Mouse (Mus musculus) left cerebral cortex, adult 9 months (tissue): Measurements from ENCODE around the gene Gdpd5.

ENCODE experiments used
- DNase-seq, 2 experiments: peaks; one replicate each; pipeline ENCODE4 v3.0.0; 2022; ENCODE audit warnings: low spot score in 2 of 2

Gdpd5 gene

DNA sequence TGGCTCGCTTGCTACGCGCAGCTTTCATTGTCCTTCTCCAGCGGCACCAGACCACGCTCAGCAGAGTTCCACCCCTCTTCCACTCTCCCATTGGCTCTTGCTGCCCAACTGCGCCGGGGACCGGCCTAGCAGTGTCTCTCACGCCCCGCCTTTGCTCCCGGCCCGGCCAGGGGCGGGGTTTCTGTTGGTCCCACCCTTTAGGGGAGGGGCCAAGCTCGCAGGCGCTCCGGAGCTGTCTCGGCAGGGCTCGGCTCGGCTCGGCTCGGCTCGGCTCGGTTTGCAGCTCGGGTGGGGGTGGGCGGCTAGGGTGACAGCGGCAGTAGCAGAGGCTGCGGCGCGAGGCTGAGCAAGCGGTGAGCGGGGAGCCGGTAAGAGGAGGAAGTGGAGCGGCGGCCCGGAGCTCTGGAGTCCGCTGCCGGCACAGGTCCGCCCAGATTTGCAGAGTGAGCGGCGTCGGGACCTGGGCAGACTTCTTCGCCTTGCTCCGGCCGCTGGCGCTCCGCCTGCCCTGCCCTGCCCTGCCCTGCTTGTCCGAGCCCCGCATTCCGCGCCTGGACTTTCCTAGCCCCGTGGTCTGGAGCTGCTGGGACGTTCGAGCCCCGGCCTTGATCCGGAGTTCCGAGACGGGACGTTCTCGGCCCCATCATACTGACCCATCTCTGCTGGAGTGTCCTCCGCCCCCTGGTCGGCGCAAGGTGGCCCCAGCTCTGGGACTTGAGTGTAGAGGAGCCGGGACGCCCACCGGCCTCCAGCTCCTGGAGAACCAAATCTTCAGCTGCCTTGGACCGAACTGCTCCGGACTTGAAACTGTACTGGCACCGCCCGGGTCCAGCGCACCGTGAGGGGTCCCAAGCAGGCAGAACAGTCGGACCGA lies at the start of gene Gdpd5:
Gdpd5 (plus strand) TSS at position 201 of the 874 bp plus-strand sequence.
- peak; percentile 94 to 98 for DNase-seq

DNA sequence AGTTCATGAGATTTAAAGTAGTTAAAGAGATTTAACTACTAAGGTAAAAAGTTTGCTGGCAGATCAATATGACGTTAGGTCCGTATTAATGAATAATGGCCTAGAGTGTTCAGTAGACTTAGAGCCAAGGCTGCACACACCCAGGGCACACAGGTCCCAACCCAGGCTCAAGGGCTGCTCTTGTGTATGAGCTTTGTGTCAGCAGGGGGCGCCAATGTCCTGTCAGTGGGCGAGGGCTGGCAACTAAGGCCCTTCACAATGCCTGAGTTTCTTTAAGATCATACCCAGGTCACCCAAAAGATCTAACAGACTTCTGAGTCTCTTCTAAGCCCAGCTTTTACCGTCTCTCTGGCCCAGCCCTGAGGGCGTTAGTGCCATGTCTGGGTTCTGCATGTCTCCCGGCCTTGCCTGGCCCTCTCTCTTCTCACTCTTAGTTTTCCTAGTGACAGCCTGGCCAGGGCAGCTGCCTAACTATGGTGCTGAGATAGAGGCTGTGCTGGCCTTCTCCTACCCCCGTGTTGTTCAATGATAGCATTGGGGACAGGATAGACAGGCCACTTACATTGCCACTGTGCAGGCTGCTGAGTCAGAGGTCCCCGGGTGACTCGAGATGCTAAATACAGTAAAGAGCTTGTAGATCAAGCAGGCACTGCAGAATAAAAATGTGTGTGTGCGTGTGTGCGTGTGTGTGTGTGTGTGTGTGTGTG lies 48.3 kb upstream of the Gdpd5 start:
- peak in 1 of 2 experiments; percentile 71 for DNase-seq

DNA sequence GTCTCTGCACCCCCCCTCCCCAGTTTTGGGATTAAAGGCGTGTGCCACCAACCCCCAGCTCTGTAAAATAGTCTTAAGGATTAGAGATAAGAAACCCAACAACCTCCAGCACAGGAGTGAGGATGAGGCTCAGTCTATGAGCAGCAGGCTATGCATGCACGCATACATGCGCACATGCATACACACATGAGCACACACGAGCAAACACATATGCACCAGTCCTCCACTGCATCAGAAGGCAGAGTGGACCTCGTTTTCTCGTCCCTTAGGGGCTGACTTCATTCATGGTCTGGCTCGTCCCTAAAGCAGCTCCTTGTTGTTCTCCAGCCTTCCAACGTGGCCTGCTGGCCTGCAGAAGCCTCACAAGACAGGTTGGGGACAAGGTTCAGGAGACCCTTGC lies 40.5 kb upstream of the Gdpd5 start:
- no peak for DNase-seq

DNA sequence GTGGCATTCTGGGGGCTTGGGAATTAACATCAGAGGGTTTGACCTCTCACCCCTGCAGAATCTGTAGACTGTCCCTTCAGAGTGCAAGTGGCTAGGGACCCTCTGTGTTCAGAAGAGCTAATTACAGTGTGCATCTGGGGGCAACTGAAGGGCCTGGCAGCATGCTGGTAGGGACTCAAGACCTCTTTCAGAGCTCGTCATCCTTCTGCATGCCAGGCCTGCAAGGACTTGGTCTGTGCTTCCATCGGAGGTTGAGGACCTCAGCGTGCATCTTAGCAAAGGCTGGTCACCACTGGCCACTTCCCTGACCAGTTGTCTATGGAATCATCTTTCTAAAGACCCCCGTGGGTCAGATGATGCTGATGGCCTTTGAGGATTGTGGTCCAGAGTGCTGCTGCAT lies 37.6 kb upstream of the Gdpd5 start:
- DNase-seq, result no peak

DNA sequence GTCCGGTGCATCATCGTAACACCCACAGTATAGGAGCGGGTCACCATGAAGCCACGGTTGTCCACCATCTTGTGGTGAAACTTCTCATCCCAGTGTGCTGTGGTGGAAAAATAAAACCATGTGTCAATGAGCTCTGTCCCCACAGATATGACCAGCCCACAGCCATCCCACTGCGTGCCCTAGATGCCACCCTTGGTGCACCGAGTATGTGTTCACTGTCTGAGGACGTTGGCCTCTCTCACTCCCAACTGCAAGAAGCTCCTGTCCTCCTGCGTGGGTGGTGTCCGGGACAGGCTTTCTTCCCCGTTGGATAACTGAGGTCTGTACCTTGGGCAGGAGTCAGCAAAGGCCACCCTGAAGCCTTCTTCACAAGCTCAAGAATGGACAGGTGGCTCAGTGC lies 33.9 kb upstream of the Gdpd5 start:
- DNase-seq, result no peak

DNA sequence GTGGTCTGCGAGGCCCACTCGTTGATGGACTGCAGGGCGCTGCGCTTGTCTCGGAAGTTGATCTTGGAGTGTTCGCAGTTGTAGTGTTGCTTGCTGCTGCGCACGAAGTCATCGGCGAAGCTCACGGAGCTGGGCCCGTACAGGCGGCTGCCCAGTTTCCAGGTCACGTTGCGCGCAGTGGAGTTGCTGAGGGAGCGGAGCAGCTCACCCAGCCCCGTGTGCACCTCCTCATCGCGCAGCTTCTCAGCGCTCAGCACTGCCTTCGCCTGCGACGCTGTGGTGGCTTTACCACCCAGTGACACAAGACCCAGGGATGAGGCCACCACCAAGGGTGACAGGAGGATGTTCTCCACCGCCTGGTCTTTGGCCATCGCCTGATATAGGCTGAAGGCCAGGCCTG lies 32.3 kb upstream of the Gdpd5 start:
- DNase-seq, result no peak

DNA sequence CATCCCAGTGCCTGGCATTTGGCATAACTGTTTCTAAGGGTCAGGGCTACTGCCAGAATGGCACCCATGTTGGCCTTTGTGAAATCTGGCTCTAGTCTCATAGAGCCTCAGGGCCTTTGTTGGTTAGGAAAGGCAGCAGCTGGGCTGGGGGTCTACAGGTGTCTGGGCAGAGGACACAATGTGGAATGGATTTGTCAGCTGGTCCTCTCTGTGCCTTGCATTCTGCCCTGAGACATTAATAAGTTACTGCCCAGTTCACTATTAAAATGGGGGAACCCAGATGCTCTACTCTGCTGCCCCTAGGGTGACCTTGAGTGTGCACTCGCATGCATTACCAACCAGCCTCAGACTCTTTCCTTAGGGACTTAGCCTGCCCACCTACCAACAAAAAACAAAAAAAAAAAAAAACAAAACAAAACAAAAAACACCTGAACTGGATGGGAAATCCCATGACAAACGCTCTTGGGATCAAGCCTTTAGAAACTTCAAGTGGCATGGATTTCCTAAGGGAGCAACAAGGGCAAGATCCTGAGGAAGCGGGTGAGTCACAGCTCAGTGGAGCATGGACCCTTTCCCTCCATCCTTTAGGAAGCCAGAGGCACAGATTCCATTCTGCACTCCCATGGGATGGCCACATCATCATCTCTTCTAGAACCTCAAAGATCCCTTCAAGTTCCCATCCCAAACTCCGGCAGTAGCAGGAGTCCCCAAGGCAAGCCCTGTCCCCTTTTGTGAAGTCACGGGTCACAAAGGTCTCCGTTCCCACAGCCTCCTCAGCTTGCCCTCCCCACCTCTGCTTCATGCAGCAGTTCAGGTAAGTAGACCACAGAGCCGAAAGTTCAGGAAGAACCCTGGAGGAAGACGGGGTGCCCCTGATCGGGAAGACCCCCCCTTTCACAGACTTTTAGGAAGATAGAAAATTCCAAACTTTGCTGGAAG lies 31.2 kb upstream of the Gdpd5 start:
- DNase-seq, result no peak

DNA sequence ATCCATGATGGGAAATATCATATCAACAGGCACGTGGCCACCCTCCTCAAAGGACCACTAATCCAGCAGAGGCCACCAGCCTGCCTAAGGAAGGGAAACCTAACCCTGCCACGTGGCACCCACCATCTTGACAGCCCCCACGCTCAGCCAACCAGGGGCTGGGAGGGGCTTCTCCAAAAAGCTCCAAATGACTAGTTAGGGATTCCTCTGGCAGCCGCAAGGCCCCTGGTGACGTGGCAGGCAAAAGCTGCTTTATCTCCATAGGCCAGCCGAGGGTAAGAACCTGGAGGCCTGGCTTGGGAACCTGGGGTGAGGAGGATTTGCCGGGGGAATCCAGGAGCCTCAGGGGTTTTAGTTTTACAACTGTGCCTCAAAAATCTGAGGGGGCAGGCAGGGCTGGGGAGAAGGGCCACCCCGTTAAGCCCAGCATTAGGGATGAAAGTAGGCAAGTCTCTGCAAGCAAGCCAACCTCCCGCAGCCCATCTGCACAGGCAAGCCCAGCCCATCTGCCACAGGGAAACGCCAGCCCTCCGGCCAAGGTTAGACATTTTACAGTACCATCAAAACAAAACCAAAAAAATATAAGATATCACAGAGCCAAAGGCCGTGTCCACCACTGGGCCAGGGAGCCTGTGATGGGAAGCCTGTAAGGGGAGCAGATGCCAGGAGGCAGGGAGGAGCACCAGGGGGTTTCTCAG lies 30.0 kb upstream of the Gdpd5 start:
- DNase-seq, result no peak

DNA sequence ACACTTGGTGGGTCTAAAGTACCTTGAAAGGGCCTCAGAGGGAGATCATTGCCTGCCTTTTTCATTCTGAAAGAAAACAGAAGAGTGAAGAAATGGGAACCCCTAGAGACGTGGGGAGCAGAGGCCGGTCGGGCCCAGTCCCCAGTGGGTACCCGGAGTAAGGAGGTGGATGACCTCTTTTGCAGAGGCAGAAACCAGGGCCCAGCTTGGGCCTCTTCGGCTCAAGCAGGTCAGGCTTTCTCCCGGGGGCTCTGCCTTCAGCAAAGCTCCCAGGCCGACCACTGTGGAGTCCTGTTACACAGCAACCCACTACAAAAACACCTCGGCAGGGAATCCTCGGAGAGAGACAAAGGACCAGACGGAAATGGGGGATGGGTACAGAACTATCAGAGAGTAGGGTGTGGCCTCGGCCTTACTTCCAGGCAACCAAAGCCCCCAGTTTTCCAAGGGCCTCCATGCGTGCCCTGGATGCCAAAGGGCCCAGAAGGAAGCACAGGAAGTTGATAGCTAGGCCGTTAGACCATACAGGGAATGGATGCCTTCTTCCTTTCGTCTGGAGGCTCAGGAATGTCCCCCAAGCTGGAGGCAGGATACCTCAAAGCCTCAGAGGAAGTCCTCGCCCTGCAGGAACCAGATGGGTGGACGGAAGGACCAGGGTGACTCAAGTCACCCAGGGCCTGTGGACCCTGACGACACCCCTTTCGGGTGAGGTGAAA lies 29.3 kb upstream of the Gdpd5 start:
- no peak for DNase-seq

DNA sequence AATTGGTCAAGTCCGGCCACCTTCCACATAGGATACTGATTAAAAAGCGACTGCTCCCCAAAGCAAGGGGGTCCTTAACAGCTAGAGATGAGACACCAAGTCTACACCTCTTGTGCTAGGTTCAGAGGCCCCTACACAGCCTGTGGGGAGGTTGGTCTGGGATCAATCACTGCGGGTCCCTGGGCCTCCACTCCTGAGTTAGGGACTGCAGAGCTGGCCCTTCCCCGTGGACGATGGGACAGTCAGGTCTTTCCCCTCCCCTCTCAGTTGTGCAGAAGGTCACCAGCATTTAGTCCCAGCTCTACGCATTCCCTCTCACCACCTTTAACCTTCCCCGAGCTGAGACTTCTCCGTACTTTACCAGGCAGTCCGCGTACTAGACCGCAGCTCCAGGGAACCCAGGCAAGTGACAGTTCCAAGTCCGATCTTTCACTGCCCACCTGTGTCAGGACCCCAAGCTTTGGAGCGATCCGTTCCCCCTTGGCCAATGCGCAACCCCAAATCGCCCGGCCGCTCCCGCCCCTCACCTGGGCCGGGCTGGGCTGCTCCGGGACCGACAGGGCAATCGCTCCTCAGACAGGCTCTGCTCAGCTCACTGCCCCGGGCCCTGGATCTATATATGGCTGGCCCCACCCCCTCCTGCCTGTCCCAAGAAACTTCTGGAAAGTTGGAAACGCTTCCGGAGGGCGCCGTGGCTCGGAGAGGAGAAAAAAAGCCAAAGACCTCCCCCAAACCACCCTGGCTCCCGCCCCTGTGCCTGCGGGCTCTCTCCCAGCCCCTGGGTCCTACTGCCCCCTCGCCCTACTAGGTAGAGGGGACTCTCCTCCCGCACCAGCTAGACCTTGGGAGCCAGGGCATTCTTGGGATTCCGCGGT lies 28.5 kb upstream of the Gdpd5 start, which contains the start of gene Serpinh1:
Serpinh1 (minus strand) TSS at position 714 of the 875 bp plus-strand sequence.
- DNase-seq, result no peak

DNA sequence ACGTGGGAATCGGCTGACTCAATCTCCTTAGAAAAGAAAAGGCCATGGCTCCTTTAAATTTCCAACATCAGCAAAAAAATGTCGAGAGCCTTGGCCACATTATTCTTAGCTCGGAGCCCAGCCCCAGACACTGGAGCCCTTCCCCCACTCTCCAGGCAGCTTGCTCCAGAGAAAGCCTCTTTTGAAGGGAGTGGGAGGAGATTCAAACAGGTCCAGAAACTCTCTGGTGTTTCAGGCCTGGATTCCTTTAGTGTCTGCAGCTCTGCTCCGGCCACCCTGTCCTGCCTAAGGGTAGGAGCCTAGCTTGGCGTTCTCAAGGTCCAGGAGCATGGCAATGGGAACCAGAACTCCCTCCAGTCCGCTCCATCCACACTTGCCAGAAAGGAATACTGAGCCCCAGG lies 25.5 kb upstream of the Gdpd5 start:
- peak in 1 of 2 experiments; percentile 79 for DNase-seq

DNA sequence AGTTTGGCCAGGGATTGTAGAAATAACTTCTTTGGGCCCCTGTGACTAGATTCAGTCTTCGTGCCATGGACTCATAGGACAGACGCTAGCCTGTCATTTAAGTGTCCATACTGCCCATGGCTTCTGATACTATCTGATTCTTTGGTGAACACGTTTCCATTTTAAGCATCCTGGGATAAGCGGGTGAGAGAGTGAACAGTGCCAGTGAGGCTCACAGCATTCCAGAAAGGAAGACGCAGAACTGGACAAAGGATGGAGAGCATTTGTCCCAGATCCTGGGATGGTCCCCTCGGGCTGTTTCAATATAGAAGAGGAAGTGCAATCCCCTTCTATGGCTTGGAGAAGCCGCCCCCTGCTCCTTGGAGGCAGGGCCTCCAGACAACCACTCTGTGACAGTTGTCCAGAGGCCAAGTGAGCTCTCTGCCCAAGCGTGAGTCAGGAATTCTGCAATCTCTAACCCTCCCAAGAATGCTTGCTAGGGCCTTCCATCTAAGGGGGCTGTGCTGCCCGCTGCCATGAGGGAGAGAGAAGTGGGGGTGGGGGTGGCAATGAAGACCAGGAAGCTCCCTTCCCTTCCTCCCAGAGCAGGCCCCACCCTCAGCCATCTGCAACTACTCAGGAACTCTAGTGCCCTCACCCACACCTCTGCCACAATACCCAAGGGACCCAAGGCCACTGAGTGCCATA lies 24.8 kb upstream of the Gdpd5 start:
- DNase-seq, result no peak

DNA sequence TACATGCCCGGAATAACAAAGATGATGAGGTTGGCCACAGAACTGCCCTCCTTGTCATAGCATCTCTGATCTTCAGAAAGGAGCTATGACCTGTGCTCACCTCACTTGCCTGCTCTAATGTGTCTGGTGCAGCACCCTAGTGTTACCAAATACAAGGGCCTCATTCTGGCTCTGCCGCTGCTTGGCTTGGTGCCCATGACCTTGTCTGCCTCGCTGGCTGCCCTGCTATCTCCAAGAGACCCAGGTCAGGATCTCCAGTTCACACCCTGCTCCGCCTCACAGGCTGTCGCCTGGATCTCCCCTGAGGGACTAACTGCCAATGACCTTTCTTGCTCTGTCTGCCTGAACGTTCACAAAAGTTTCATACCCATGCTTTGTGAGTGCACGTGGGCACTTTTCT lies 24.0 kb upstream of the Gdpd5 start:
- DNase-seq, result no peak

DNA sequence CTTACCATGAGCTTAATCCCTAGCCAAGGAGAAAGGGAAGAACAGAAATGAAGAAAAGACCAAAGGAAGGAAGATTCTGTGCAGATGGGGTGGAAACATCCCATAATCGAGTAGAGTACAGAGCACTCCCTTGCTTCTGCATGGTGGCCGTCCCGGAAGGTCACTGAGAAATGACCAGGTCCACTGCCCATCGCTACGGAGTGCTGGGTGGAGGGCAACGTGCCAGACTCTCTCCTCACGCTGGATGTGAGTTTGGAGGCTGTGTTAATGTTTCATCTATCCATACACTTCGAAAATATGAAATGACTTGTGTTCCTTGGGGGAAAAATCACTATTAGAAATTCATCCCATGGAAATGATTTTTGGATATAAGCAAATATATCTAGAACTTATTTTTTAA lies 22.8 kb upstream of the Gdpd5 start:
- DNase-seq, result no peak

DNA sequence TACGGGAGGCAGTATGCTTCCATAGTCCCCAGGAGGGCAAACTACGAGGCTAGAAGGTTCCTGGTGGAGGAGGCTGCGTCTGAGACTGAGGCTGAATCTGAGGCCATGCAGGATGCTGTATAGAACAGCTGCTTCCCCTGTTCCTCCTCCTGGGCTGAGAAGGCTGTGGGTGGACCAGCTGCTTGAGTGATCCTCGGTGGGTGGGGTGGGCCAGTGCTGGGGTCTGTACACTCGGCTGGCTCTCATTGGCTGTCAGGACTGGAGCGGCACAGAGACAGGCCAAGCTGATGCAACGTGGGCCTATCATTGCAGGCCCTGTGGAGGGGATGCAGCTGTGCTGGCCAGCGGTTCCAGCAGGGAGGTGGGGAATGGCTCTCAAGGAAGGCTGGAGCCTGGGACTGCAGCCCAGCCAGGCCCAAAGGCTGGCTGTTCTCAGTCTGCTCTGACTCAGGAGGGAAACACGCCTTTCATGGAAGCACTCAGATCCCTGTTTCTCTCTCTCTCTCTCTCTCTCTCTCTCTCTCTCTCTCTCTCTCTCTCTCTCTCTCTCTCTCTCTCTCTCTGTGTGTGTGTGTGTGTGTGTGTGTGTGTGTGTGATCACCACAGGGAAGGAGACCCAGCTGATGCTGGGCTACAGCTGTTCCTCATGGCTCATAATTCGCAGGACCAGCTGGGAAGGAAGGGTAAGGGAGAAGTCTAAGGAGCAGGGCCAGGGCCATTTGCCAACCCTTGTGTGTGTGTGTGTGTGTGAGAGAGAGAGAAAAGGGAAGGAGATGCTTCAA lies 21.0 kb upstream of the Gdpd5 start:
- DNase-seq, result peak; percentile 77 to 79

DNA sequence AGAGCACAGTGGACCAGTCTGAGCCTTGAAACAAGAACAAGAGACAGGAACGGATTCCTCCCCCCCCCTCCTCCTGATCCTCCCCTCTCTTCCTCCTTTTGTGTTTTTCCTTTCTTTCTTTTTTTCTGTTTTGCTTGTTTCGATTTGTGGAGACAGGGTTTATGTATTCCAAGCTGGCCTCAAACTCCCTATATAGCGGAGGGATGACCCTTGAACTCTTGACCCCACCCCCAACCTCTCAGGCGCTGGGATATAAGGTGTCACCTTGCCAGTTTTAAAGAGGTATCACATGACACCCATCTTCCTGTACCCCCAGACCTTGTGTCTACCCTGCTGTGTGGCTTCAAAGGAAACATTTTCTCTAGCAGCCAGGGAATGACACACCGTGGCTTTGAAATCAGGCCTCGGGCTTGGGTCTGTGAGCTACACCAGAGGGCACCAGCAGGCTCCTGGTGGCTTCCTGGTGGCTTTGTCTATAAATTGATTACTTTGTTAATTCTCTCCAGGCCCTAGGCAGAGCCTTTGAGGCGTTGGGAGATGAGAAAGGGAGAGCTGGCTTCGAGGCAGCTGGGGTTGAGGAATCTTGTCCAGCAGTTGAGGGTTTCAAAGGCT lies 20.3 kb upstream of the Gdpd5 start:
- no peak for DNase-seq

DNA sequence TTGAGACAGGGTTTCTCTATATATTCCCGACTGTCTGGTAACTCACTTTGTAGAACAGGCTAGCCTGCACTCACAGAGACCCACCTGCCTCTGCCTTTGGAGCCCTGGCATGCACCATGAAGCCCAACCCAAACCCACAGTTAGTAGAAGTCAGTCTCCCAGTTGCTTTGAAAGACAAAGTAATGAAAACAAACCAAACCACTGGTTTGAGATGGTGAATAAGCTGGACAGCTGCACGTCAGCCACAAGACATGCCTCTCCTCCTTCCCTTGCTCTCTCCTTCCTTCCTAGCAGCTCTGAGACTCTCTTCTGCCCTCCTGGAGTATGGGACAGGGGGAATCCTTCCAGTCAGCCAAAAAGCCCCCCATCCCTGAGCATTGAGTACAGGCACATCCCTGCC lies 19.1 kb upstream of the Gdpd5 start:
- no peak for DNase-seq

DNA sequence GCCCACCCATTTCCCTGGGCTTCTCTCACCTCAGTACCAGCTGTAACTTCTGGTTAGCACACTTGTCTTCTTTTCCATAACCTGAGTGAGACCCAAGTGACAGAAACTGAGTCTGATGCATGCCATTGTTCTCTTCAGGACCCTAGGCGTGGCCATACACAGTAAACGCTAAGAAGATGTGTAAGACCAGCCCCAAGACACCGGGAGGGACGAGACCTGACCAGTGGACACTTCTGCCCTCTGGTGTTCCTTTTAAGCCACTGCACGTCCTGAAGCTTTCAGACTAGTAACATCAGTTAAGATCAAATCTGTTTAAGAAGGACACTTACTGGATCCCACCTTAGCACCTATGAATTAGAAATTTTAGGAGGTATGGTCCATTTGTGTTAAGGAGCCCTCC lies 16.1 kb upstream of the Gdpd5 start:
- peak in 1 of 2 experiments; percentile 85 for DNase-seq
